Mouse (Mus musculus) cerebellum, adult 9-11 months (tissue): ENCODE results near the gene Tead2.
"Not testable (repeated sequence)": the region's sequence is repeated elsewhere in the genome, so short reads cannot be mapped to it uniquely, and the experiment has no call there.

Source experiments
- DNase-seq: peaks from one replicate; pipeline ENCODE4 v3.0.0; 2022

Gene Tead2

GRCm38 (mm10) chr7:45215673-45216441 lies at the start of gene Tead2:
Tead2 (plus strand) TSS chr7:45215753.
- DNase-seq, result no peak

GRCm38 (mm10) chr7:45166950-45167401 lies 48.6 kb upstream of the Tead2 start:
- DNase-seq, result peak; percentile 82

GRCm38 (mm10) chr7:45167761-45168445 lies 47.6 kb upstream of the Tead2 start:
- peak; percentile 90 for DNase-seq

DNA sequence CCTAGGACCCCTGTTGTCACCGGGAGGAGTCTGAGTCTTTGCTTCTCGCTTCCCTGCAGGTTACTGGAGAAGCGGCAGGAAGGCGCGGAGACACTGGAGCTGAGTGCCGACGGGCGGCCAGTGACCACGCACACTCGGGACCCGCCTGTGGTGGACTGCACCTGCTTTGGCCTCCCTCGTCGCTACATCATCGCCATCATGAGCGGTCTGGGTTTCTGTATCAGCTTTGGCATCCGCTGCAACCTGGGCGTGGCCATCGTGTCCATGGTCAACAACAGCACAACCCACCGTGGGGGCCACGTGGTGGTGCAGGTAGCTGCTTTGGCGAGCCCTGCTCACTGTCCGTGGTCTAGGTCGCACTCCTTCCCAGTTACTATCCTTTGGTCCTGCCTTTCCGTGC lies 46.9 kb upstream of the Tead2 start:
- peak; percentile 86 for DNase-seq

DNA sequence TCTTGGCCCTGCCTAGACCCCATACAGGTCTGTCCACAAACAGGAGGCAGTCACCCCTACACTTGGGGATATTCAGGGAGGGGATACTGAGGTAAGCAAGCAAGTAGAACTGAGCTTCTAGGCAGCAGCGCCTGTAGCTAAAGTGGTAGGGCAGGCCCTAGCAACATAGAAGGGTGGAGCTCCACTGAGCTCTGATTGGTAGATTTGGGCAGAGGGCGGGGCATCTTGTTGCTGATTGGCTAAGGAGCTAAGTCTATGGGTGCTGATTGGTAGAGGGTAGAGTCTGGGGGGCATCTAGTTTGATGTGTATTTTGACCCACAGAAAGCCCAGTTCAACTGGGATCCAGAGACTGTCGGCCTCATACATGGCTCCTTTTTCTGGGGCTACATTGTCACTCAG lies 46.1 kb upstream of the Tead2 start:
- DNase-seq, result peak; percentile 85

DNA sequence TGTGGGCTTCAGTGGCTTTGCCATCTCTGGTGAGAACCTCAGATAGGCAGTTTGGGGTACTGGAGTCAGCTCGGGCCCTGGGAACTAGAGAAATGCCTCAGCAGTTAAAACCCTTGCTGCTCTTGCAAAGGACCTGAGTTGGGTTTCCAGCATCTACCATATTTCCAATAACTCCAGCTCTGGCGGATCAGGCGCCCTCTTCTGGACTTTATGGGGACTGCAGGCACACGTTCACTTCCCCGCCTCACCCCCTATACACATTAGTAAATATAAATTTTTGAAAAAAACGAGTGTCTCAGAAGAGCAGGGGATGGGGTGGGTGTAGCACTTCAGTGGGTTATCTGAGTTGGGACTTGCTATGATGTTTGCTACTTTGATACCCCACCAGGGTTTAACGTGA lies 42.6 kb upstream of the Tead2 start:
- no peak for DNase-seq

DNA sequence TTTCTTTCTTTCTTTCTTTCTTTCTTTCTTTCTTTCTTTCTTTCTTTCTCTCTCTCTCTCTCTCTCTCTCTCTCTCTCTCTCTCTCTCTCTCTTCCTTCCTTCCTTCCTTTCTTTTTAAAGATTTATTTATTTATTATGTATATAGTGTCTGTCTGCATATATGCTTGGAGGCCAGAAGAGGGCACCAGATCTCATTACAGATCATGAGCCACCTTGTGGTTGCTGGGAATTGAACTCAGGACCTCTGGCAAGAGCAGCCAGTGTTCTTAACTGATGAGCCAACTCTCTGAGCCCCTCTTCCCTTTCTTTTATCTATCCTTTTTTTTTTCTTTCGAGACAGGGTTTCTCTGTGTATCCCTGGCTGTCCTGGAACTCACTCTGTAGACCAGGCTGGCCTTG lies 41.8 kb upstream of the Tead2 start:
- DNase-seq, result not testable (repeated sequence)

DNA sequence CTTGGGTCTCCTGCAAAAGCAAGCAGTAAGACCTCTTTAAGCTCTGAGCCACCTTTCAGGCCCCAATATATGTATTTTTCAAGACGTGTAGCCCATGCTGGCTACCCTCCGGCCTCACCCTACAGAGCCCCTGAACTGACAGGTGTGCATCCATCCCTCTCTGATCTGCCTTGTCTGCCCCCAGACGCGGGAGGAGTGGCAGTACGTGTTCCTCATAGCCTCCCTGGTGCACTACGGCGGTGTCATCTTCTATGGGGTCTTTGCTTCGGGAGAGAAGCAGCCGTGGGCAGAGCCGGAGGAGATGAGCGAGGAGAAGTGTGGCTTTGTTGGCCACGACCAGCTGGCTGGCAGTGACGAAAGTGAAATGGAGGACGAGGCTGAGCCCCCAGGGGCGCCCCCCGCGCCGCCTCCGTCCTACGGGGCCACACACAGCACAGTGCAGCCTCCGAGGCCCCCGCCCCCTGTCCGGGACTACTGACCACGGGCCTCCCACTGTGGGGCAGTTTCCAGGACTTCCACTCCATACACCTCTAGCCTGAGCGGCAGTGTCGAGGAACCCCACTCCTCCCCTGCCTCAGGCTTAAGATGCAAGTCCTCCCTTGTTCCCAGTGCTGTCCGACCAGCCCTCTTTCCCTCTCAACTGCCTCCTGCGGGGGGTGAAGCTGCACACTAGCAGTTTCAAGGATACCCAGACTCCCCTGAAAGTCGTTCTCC lies 40.8 kb upstream of the Tead2 start:
- DNase-seq, result peak; percentile 53

DNA sequence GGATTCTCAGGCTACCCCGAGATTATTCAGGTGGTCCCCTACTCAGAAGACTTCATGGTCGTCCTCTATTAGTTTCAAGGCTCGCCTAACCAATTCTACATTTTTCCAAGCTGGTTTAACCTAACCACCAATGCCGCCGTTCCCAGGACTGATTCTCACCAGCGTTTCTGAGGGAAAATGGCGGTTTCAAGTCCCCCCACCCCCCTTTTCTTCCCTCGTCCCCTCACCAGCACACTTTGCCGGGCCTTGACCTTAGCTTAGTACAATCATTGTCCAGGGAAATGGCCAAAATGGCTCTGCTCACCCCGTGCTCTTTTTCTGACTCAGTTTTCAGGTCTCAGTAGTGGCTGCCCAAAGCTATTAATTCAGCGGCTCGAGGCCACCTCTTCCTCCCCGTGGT lies 40.2 kb upstream of the Tead2 start:
- no peak for DNase-seq

DNA sequence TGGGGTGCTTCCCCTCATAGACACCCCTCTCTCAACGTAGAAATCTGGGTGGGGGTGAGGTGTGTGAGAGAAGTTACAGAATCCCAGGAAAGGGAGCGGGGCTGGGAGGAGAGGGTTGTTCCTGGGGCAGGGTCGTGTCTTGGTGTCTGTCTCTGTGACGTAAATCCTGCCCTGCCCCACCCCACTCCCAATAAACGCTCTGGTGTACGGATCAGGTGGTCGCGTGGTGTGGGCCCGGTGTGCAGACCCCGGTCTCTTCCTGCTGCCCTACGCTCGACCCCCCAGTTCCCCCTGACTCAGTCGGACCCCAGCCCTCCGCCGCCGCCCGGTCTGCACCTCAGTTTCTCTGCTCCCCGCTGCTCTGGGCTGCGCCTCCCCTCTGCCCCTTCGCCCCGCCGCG lies 39.6 kb upstream of the Tead2 start:
- DNase-seq, result peak; percentile 54

GRCm38 (mm10) chr7:45176356-45176755 lies 39.2 kb upstream of the Tead2 start:
- peak; percentile 51 for DNase-seq

DNA sequence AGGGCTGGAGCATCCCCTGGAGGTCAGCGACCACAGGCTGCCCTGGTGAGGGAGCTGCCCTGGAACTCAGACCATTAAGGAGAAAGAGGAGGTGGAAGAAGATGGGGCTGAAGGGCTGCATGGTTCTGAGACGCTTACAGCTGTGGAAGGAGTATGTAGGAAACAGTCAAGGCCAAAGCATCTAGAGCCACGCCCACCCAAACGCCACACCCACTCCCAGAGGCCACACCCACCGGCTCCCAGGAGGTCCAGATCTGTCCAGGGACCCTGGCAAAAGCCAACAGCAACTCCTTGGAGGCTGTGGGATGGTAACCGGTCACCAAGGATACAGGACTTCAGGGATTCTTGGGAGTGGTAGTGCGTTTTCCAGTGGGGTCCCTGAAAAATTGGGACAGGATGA lies 37.0 kb upstream of the Tead2 start:
- peak; percentile 56 for DNase-seq

DNA sequence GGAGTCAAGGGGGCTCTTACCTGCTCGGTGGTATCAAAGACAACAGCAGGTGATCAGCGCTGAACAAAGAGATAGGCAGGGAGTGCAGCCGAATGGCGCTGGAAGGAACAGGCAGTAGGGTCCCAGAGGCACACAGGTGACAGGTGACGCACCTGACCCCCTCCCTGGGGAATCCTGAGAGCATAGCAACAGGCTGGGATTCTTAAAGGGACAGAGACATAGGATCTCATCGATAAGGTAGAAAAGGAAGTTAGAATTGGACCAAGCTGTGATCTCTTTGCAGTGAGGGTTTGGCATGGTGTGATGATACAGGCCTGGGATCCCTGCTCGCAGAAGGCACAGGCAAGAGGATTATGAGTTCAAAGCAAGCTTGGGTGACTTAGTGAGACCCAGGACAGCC lies 36.1 kb upstream of the Tead2 start, which contains the start of gene Gfy:
TSS of gene Gfy (minus strand) at position 101 of the 400 bp plus-strand sequence.
- DNase-seq, result no peak

GRCm38 (mm10) chr7:45180896-45181477 lies 34.6 kb upstream of the Tead2 start, which contains the start of gene Pth2:
Pth2 (plus strand) TSS chr7:45180995.
- peak; percentile 70 for DNase-seq

DNA sequence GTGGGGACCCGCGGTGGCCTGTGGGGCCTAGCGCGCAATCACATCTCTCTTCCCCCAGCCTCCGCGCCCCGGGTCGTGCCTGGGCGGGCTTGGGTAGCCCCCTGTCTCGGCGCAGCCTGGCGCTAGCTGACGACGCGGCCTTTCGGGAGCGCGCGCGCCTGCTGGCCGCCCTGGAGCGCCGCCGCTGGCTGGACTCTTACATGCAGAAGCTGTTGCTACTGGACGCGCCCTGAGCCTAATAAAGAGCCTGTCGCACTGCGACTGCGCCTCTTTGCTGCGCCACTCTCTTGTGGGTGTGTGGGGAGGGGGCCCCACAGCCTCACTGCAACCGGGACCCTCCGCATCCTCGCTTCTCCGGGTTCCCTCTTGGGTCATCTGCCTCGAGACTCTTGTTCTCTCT lies 34.0 kb upstream of the Tead2 start:
- DNase-seq, result peak; percentile 68

DNA sequence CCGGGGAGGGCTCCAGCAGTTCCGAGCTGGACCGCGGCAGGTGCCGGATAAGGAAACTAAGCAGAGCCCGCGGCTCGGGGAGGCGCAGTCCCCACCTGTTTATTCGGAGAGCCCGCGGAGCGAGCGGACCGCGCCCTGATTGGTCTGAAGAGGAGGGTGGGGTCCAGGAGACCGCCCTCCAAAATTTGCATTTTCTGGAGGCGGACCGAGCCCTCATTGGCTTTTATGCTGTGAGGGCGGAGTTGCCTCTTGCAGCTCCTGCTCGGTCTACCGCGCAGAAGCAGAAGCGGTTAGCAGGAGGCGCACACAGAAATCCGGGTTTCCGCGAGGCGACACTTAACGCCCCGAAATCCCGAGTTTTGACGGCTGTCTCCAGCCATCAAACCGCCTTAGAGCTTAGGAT lies 33.4 kb upstream of the Tead2 start:
- DNase-seq, result peak; percentile 93

GRCm38 (mm10) chr7:45182606-45183005 lies 32.9 kb upstream of the Tead2 start:
- DNase-seq, result peak; percentile 58

DNA sequence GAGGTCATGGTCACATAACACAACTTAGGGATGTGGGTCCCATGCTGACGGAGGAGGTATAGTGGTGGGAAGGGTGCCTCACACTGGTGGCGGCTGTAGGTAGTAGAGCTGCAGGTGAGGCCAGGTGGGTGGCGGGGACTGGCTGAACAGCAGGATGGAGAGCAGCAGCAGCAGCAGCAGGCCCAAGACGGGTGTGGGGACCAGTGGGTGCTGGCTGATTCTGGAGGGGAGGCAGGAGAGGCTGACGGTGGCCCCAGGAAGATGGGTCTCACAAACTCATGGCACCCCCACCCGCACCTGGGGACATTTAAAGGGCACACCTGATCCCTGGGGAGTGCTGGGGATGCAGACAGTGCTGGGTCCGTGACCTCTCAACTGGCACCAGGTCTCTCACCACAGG lies 31.9 kb upstream of the Tead2 start:
- peak; percentile 61 for DNase-seq

- no peak for DNase-seq
Observed at GRCm38 (mm10) chr7:45185921-45186320, 29.6 kb upstream of the Tead2 start.

DNA sequence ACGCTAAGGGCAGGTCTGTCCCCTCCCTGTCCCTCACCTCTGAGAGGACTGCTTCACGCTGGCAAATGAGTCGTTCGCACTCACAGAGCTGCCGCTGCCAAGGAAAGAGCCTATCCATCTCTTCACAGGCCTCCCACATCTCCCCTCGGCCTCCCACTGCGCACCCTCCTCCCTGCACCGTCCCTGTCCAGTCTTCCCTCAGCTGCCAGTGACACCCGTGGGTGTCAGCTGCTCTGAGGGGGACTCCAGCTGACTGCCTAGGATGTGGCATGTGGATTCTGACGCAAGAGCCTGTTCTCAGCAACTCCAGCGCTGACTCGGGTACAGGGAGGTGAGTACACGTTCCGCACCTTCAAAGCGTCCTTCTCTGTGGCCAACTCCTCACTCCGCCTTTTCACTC lies 26.0 kb upstream of the Tead2 start:
- DNase-seq, result peak; percentile 64

GRCm38 (mm10) chr7:45190186-45190585 lies 25.4 kb upstream of the Tead2 start:
- no peak for DNase-seq

DNA sequence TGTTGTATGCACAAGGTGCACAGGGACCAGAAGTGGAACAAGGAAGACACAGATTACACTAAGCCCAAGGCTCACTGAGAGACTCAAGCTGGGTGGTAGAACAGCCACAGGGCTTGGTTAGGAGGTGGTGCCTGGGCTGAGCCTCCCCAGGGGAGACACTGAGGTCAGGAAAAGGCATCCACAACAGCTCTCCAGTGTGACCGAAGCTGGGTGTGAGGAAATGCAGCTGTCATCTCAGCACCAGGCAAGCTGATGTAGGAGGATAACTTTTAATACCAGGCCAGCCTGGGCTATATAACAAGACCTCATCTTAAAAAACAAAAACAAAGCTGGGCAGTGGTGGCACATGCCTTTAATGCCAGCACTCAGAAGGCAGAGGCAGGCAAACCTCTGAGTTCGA lies 24.4 kb upstream of the Tead2 start:
- DNase-seq, result no peak

- DNase-seq, result peak; percentile 93
Observed at GRCm38 (mm10) chr7:45191803-45192363, 23.7 kb upstream of the Tead2 start.
